Mouse (Mus musculus) E14TG2a.4 (cell line): ENCODE data around the gene 4930524B15Rik.

ENCODE experiments used
- H3K27me3 ChIP-seq: 2 replicates; pipeline ENCODE4 v1.6.1; 2014; ENCODE audit warnings: low read length, control low read depth; ENCODE audit not compliant: insufficient read depth
- H3K36me3 ChIP-seq: 2 replicates; pipeline ENCODE4 v1.6.1; 2014; ENCODE audit warnings: low read length, control low read depth; ENCODE audit not compliant: insufficient read depth
- H3K4me1 ChIP-seq: replicated peaks from 2 replicates; pipeline ENCODE4 v1.6.1; 2014; ENCODE audit warnings: low read depth, low read length, control low read depth
- H3K4me3 ChIP-seq: replicated peaks from 2 replicates; pipeline ENCODE4 v1.5.1; 2014; ENCODE audit warnings: mild to moderate bottlenecking, low read length
- H3K9me3 ChIP-seq: 2 replicates; pipeline ENCODE4 v1.6.1; 2014; ENCODE audit warnings: low read length, control low read depth
- CTCF ChIP-seq: conservative IDR thresholded peaks from 2 replicates; pipeline ENCODE4 v1.5.1; 2014; ENCODE audit warnings: low read length
- NANOG ChIP-seq: IDR thresholded peaks from 2 replicates; pipeline ENCODE4 v1.6.1; 2014; ENCODE audit warnings: borderline replicate concordance, low read length, mixed read lengths
- POU5F1 ChIP-seq: IDR thresholded peaks from 2 replicates; pipeline ENCODE4 v1.6.1; 2014; ENCODE audit warnings: low read length, borderline replicate concordance

4930524B15Rik gene

DNA sequence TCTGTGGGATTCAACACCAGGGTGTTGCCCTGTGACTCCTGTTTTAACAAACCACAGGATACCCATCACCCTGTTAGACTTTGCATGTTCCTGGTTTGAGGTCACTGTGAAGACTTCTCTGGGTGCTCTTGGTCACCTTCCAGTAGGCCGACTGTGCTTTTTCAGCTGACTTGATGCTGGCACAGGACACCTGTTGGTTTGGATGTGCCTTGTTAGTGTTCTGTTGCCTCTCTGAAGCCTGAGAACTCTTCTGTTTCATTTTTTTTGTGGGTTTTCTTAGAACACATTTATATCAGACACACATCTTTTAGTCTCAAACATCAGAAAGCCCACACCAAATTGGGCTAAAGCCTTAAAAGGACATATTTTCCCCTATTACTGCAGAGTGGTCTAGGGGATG, 48.2 kb downstream of the 4930524B15Rik start:
- peaks cover 35% of the 10 kb centered on the region for H3K4me1 ChIP-seq
- TF ChIP-seq POU5F1 (no peak), CTCF (no peak), NANOG (no peak)
- H3K9me3 ChIP-seq, result no peaks in the 10 kb centered on the region
- no peak overlapping the region for H3K4me3 ChIP-seq
- no peaks in the 10 kb centered on the region for H3K36me3 ChIP-seq
- no peaks in the 10 kb centered on the region; the same call in 1 of the 2 replicates for H3K27me3 ChIP-seq

DNA sequence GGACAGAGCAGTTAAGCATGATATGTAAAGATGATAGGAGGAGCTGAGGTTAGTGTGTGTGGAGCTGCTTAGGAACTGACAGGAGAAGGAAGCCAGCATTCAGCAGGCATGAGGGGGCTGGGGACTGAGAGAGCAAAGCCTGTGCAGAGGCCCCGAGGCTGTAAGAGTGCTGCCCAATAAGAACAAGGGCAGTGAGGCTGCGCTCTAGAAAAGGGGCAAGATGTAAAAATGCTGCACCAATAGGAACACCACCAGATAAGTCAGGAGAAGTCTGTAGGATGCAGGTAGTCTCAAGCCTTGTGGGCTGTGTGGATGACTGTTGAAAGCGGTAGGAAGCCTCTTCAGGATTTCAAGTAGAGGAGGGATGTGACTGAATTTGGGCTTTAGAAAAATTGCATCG, 52.8 kb downstream of the 4930524B15Rik start:
- peaks cover 5% of the 10 kb centered on the region; the same call in 1 of the 2 replicates for H3K27me3 ChIP-seq

DNA sequence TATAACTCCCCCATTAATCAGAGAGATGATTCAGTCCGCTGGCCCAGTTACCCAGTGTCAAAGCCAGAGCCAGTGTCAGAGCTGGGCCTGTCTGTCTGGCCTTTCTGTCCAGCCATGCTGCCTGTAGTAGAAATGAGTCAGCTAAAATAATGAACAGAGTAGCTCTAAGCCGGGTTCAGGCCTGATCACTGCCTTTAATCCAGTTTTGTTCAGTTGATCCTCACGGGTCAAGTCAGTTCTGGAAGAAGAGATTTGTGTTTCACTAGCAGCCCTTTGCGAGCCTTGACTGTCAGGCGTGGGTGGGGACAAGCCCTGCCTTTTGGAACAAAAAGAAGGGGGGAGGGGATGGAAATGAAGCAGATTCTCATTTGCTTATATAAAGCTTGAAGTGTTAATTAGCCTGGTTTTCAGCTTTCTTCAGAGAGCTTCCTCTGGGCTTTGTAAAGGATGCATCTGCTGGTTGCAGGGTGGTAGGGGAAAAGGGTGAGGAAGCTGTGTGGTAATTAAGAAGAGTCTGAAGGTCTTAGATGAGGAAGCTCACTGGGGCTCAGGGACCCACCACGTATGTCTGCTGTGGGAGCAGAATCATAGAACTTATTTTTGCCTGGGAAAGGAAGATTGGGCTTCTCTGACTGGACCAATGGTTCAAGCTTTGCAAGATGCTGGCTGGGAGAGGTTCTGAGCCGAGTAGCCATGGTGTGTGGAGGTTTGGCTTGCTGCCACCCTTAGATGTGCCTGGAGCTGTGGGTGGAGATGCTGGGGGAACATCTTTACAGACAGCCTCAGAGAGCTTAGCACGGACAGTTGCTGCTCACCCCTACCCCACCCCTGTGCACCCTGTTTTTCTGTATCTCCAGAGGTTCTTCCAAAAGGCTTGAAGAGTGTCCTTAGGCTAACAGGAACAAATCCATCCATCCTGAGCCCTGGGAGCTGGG, 54.9 kb downstream of the 4930524B15Rik start:
- no peak overlapping the region; the same call in 1 of the 2 replicates for H3K4me3 ChIP-seq
- 0 out of 2 replicates have a peak, but pooled peaks cover 5% of the 10 kb centered on the region for H3K27me3 ChIP-seq
- TF ChIP-seq POU5F1 (no peak), CTCF (no peak), NANOG (no peak)
- H3K4me1 ChIP-seq, result peaks cover 35% of the 10 kb centered on the region
- no peaks in the 10 kb centered on the region for H3K9me3 ChIP-seq
- H3K36me3 ChIP-seq, result no peaks in the 10 kb centered on the region

More for the DNA sequence above, 52.8 kb downstream of the 4930524B15Rik start:
- Histone ChIP-seq H3K9me3 (no peaks in the 10 kb centered on the region), H3K36me3 (no peaks in the 10 kb centered on the region), H3K4me1 (peaks cover 31% of the 10 kb centered on the region), H3K4me3 (no peak overlapping the region)
- TF ChIP-seq POU5F1 (no peak), CTCF (no peak), NANOG (no peak)

DNA sequence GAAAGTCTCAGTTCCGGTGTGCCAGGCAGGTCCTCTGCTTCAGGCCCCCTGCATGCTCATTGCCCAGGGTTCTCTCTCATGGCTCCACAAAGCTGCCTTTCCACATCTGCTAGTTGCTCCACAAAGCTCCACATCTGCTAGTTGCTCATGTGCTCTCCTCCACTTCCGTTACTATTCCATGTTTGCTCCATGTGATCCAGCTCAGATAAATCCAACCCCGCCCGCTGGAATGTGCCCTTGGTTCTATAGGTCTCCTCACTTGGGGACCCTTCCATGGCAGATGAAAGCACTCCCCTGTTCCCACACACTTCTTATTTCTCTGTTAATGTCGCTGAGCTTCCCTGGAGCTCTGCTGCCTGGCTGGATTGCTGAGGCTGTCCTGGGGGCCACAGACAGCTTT, 61.2 kb downstream of the 4930524B15Rik start:
- H3K4me1 ChIP-seq, result 0 out of 2 replicates have a peak, but pooled peaks cover 3% of the 10 kb centered on the region
- 0 out of 2 replicates have a peak, but pooled peaks cover 4% of the 10 kb centered on the region for H3K27me3 ChIP-seq
- H3K9me3 ChIP-seq, result no peaks in the 10 kb centered on the region
- TF ChIP-seq POU5F1, result no peak
- TF ChIP-seq NANOG, result no peak
- TF ChIP-seq CTCF, result no peak
- H3K36me3 ChIP-seq, result no peaks in the 10 kb centered on the region
- no peak overlapping the region for H3K4me3 ChIP-seq

DNA sequence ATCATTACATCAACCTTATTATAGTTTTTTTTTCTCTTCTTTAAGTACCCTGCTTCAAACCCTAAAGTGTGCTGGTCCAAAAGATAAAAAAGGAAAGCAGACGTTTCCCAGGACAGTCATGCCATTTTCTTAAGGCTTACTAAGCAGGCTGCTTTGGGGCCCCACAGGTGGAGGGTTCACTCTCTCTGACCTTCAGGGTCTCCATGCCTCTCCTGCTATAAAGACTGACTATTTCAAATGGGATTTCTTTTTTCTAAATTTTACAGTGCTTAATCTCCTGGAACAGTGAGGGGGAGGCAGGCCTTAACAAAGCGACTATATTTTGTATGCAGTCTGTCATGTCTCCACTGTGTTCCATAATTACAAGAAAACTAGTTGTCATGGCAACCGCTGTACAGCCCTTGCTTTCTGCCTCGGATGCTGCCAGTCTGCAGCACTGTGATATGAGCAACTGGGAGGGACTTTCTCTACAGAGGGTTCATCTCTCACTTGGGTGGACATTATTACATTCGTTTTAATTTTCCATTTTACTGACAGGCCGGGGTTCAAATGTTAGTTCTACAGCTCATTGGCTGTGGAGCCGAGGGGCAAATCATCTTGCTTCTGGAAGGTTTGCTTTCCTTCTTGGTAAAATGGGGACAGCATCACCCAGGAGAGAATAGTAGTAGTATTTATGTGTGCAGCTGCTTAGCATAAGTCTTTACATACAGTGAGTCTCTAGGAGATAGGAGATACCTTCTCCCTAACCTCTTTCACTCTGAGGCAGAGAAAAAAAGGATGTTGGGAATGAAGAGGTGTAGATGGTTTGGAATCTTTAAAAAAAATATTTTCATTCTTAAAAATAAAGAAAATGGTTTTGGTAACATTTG, 62.3 kb downstream of the 4930524B15Rik start:
- Histone ChIP-seq H3K27me3 (0 out of 2 replicates have a peak, but pooled peaks cover 4% of the 10 kb centered on the region), H3K4me3 (no peak overlapping the region), H3K36me3 (no peaks in the 10 kb centered on the region), H3K9me3 (no peaks in the 10 kb centered on the region), H3K4me1 (0 out of 2 replicates have a peak, but pooled peaks cover 3% of the 10 kb centered on the region)
- TF ChIP-seq CTCF (no peak), NANOG (no peak), POU5F1 (no peak)

DNA sequence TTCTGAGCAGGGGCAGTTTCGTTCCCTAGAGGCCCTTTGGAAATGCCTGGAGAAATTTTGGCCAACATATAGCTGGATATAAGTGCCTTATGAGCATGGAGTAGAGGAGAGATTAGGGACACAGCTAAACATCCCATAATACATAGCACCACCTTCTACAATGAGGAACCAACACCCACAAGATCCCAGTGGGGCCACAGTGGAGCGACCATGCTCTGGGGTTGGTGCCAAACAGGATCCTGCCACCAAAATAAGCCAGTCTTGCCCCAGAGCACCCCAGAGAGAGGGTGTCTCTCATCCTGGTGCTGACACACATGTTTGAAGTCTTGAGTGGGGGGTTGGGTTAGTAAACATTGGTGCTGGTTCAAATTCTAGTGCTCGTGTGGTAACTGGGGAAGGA, 63.2 kb downstream of the 4930524B15Rik start:
- H3K4me3 ChIP-seq, result no peak overlapping the region
- H3K36me3 ChIP-seq, result no peaks in the 10 kb centered on the region
- no peak for TF ChIP-seq POU5F1
- no peak for TF ChIP-seq CTCF
- no peak for TF ChIP-seq NANOG
- H3K27me3 ChIP-seq, result 0 out of 2 replicates have a peak, but pooled peaks cover 4% of the 10 kb centered on the region
- H3K4me1 ChIP-seq, result 0 out of 2 replicates have a peak, but pooled peaks cover 3% of the 10 kb centered on the region
- H3K9me3 ChIP-seq, result no peaks in the 10 kb centered on the region
